Mouse (Mus musculus) hindbrain, embryonic 11.5 days (tissue): Measurements from ENCODE around the gene Lpin2. TPM values are rescaled to one million over a fixed set of nuclear protein-coding genes. Genes with fewer than 3 reads are reported as not detected.
A peak's percentile ranks its signal among the peaks of the same experiment; 100 is the strongest.

Source experiments
- ATAC-seq: fragments of 200-750 bp; cut with Nextera tagmentation; 2 replicates; pipeline ENCODE4 v1.8.0; 2017; ENCODE audit warnings: mild to moderate bottlenecking, moderate TSS enrichment, moderate library complexity; ENCODE audit not compliant: low FRiP score
- DNase-seq: peaks from one replicate; pipeline ENCODE4 v3.0.0-alpha.2; 2015; ENCODE audit warnings: low spot score
- H3K27ac ChIP-seq: fragments of 300-500 bp; sonication (generic); 2 replicates; pipeline ENCODE4 v1.5.1; 2014; ENCODE audit warnings: mild to moderate bottlenecking, low read depth, low read length
- H3K27me3 ChIP-seq: fragments of 300-500 bp; sonication (generic); 2 replicates; pipeline ENCODE4 v1.6.1; 2014; ENCODE audit warnings: mild to moderate bottlenecking, low read length, moderate library complexity, mixed read lengths; ENCODE audit not compliant: control insufficient read depth, insufficient read depth
- H3K36me3 ChIP-seq: fragments of 300-500 bp; sonication (generic); 2 replicates; pipeline ENCODE4 v1.6.1; 2014; ENCODE audit warnings: mild to moderate bottlenecking, low read length, moderate library complexity, mixed read lengths; ENCODE audit not compliant: control insufficient read depth, insufficient read depth
- H3K4me1 ChIP-seq: fragments of 300-500 bp; sonication (generic); replicated peaks from 2 replicates; pipeline ENCODE4 v1.6.1; 2014; ENCODE audit warnings: low read length, mixed read lengths; ENCODE audit not compliant: control insufficient read depth, insufficient read depth
- H3K4me2 ChIP-seq: fragments of 300-500 bp; sonication (generic); replicated peaks from 2 replicates; pipeline ENCODE4 v1.6.1; 2014; ENCODE audit warnings: mild to moderate bottlenecking, low read depth, low read length
- H3K4me3 ChIP-seq: fragments of 300-500 bp; sonication (generic); 2 replicates; pipeline ENCODE4 v1.5.1; 2014; ENCODE audit warnings: low read depth, low read length
- H3K9ac ChIP-seq: fragments of 300-500 bp; sonication (generic); 2 replicates; pipeline ENCODE4 v1.6.1; 2014; ENCODE audit warnings: low read depth, low read length
- H3K9me3 ChIP-seq: fragments of 300-500 bp; sonication (generic); 2 replicates; pipeline ENCODE4 v1.6.1; 2016; ENCODE audit warnings: low read length; ENCODE audit not compliant: control insufficient read depth
- whole genome bisulfite sequencing: fragments of 180-500 bp; shearing (Covaris S2); extraction: QIAGEN DNeasy Blood & Tissue Kit; methylation state at CpG from one replicate; pipeline ENCODE4 v1.1.7; 2014; 5-methylcytosine and 5-hydroxymethylcytosine counted together
- polyA plus RNA-seq: library from polyadenylated mRNA; unstranded; fragments of >200 nt; fragmentation: Nextera tagmentation; extraction: Ambion mirVana; gene quantifications from 2 replicates; pipeline ENCODE4 v1.2.1, GENCODE M21; 2014

Lpin2 gene
- polyA plus RNA-seq, 1 experiment from 2014 or later, result 39.4 TPM

DNA sequence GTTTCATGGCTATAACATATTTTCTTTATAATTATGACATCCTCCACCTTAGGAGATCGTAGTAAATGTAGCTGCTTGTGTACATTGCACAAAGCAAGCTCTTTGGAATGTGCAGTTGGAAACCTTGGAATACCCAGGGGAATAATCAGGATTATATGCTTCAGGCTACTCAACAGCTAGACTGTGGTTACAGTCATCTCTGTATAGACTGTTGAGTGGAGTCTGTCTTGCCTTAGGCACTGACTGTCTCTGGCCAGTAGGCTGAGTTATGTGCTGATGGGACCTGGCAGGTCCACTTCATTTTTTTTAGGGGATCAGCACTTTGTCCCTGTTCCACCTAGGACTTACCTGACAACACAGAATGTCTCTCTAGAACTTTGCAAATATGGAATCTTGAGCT, 31.3 kb downstream of the Lpin2 start:
- H3K9ac ChIP-seq, result no peak overlapping the region
- ATAC-seq, result no peak
- H3K27me3 ChIP-seq, result no peaks in the 10 kb centered on the region
- no peak overlapping the region for H3K4me2 ChIP-seq
- H3K4me1 ChIP-seq, result no peaks in the 10 kb centered on the region
- no peak for DNase-seq
- no peak overlapping the region for H3K4me3 ChIP-seq
- no peak overlapping the region for H3K27ac ChIP-seq
- 88% methylated on average over 1 of the region's 1 CpGs for WGBS
- H3K36me3 ChIP-seq, result no peaks in the 10 kb centered on the region
- no peaks in the 10 kb centered on the region for H3K9me3 ChIP-seq

DNA sequence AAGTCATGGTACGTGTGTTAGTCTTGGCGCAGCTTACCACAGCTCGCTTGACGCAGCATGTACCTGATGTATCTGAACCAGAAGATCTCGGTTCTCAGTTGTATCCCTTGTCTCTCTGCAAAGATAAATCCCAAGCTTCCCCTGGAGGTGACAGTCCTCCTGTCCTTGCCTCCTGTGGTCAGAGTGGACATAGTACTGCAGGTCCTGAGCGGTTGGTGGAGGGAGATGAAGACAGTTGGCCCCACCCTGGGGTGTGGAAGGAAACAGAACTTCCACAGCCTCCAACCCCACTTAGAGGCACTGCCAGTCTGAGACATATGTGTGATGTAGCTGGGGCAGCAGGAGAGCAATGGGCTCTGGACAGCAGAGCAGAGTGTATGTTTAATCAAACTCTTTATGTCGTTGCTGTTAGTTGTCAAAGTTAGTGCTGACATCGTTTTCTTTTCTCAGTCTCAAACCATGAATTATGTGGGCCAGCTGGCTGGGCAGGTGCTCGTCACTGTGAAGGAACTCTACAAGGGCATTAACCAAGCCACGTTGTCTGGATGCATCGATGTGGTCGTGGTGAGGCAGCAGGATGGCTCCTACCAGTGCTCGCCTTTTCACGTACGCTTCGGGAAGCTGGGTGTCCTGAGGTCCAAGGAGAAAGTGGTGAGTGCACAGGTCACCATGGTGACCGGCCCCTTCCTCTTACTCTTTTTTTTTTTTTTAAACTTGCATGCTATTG, 32.3 kb downstream of the Lpin2 start:
- 88% methylated on average over 17 of the region's 17 CpGs for WGBS
- H3K9ac ChIP-seq, result no peak overlapping the region
- ATAC-seq (no peak), DNase-seq (no peak)
- H3K27ac ChIP-seq, result no peak overlapping the region
- H3K4me2 ChIP-seq, result no peak overlapping the region
- no peaks in the 10 kb centered on the region for H3K36me3 ChIP-seq
- H3K4me1 ChIP-seq, result no peaks in the 10 kb centered on the region
- no peak overlapping the region for H3K4me3 ChIP-seq
- H3K27me3 ChIP-seq, result no peaks in the 10 kb centered on the region
- H3K9me3 ChIP-seq, result no peaks in the 10 kb centered on the region

DNA sequence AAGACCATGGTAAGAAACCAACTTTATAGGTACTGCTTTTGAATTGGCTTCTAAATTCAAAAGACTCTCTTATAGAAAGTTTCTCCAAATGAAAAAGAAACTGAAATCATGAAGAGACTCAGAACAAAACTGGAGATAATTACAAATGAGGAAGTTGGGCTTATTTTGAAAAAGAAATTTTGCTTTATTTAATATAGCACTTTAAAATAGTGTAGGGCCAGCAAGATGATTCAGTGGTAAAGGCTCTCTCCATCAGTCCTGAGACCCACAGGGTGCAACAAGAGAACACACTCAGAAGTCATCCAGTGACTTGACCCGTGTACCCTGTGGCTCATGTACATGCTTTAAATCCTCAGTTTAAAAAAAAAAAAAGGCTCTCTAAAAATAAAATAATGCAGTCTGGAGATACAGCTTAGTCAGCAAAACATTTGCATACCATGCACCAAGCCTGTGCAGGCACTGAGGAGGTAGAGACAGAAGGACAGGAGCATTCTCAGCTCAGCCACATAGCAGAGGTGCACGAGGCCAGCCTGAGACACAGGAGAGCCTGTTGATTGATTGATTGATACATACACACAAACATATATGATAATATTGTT, 33.0 kb downstream of the Lpin2 start:
- no peak for ATAC-seq
- H3K4me2 ChIP-seq, result no peak overlapping the region
- no peak overlapping the region for H3K27ac ChIP-seq
- no peak overlapping the region for H3K4me3 ChIP-seq
- H3K4me1 ChIP-seq, result no peaks in the 10 kb centered on the region
- no peak overlapping the region for H3K9ac ChIP-seq
- whole genome bisulfite sequencing, result 77% methylated on average over 2 of the region's 2 CpGs
- DNase-seq, result no peak
- no peaks in the 10 kb centered on the region for H3K27me3 ChIP-seq
- H3K36me3 ChIP-seq, result no peaks in the 10 kb centered on the region
- no peaks in the 10 kb centered on the region for H3K9me3 ChIP-seq

DNA sequence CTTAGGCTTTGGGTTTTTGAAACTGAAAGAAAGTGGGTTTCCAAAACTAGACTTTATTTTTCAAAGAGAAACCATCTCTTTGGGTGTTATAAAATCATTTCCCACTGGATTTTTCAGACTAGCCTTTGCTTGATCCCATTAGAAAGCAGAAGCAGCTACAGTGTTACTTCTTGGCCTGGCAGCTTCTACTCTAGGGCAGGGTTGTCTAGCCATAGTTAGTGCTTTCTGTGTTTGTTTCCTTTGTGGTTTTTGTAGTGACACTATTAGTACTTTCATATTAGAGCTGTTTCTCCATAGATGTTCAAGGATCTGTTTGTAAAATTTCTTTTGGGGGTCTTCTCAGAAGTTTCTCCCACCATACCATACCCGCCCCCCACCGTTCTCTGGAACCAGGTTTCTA, 33.9 kb downstream of the Lpin2 start:
- 94% methylated on average over 2 of the region's 2 CpGs for WGBS
- Histone ChIP-seq H3K9ac (no peak overlapping the region), H3K9me3 (no peaks in the 10 kb centered on the region)

DNA sequence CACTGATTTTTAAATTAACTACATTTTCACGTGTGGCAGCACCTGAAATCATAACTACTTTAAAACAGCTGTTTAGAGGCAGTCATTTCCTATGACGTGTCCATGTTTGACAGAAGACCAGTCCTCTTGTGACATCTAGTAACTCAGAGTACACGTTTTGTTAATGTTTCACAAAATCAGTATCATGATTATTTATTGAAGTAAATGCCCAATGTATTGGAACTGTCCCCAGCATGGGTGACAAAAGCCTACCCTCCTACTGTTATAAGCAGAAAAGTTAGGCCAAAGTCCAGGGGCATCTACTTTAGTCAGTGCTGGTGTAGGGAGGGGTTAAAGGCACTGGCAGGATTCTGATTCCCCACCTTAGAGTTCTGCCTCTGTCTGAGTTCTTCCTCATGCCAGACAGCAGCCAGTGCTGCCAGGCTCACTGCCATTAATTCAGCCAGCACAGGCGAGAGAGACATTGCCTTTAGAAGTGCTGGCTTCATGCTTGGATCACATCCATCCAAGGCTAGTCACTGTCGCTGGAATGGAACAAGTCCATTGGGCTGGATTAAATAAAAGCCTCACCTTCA, 34.8 kb downstream of the Lpin2 start:
- H3K9ac ChIP-seq, result no peak overlapping the region
- ATAC-seq, result no peak
- no peaks in the 10 kb centered on the region for H3K9me3 ChIP-seq
- no peak overlapping the region for H3K4me3 ChIP-seq
- H3K4me2 ChIP-seq, result no peak overlapping the region
- no peak overlapping the region for H3K27ac ChIP-seq
- WGBS, result 90% methylated on average over 5 of the region's 5 CpGs
- H3K27me3 ChIP-seq, result no peaks in the 10 kb centered on the region
- H3K36me3 ChIP-seq, result no peaks in the 10 kb centered on the region
- no peak for DNase-seq
- H3K4me1 ChIP-seq, result no peaks in the 10 kb centered on the region

More for the DNA sequence above, 33.9 kb downstream of the Lpin2 start:
- H3K27ac ChIP-seq, result no peak overlapping the region
- H3K4me2 ChIP-seq, result no peak overlapping the region
- no peaks in the 10 kb centered on the region for H3K36me3 ChIP-seq
- DNase-seq, result no peak
- ATAC-seq, result no peak
- no peaks in the 10 kb centered on the region for H3K27me3 ChIP-seq
- no peaks in the 10 kb centered on the region for H3K4me1 ChIP-seq
- no peak overlapping the region for H3K4me3 ChIP-seq

DNA sequence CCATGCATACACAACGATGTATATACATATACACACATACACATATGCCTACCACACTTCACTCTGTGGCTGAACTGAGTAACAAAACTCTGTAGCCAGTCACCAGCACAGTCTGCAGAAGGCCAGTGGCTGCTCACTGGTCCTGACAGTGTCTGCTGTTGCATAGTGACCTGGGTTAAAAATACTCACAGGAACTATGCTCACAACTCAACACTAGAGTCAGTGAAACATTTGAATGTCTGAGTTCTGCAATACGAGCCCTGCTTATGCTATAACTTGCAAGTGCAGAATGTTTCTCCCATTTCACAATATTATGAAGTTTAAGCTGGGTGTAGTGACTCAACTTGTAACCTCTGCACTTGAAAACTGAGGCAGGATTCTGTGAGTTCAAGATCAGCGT, 39.0 kb downstream of the Lpin2 start:
- no peak for ATAC-seq
- 87% methylated on average over 3 of the region's 3 CpGs for WGBS
- no peak overlapping the region for H3K4me3 ChIP-seq

DNA sequence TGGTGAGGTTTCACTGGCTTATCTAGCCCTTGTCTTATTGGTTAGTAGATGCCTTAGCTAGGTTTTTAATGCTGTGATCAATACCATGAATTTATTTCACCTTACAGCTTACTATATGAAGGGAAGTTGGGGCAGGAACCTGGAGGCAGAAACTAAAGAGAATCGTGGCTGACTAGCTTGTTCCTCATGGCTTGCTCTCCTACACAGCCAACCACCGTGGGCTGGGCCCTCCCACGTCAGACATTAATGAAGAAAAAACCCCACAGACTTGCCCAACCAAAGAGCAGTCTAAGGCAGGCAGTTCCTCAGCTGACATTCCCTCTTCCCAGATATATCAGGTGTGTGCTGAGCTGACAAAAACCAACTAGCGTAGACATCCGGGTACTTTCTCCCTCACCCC, 41.3 kb downstream of the Lpin2 start:
- H3K4me1 ChIP-seq, result no peaks in the 10 kb centered on the region
- no peaks in the 10 kb centered on the region for H3K36me3 ChIP-seq
- no peak overlapping the region for H3K4me2 ChIP-seq
- no peaks in the 10 kb centered on the region for H3K27me3 ChIP-seq
- ATAC-seq (no peak), DNase-seq (no peak)
- H3K9ac ChIP-seq, result no peak overlapping the region
- 90% methylated on average over 5 of the region's 5 CpGs for WGBS
- no peaks in the 10 kb centered on the region for H3K9me3 ChIP-seq
- H3K27ac ChIP-seq, result no peak overlapping the region
- no peak overlapping the region for H3K4me3 ChIP-seq

More for the DNA sequence above, 39.0 kb downstream of the Lpin2 start:
- no peaks in the 10 kb centered on the region for H3K36me3 ChIP-seq
- no peaks in the 10 kb centered on the region for H3K9me3 ChIP-seq
- H3K4me1 ChIP-seq, result no peaks in the 10 kb centered on the region
- no peak for DNase-seq
- H3K9ac ChIP-seq, result no peak overlapping the region
- H3K27me3 ChIP-seq, result no peaks in the 10 kb centered on the region
- H3K27ac ChIP-seq, result no peak overlapping the region
- H3K4me2 ChIP-seq, result no peak overlapping the region

DNA sequence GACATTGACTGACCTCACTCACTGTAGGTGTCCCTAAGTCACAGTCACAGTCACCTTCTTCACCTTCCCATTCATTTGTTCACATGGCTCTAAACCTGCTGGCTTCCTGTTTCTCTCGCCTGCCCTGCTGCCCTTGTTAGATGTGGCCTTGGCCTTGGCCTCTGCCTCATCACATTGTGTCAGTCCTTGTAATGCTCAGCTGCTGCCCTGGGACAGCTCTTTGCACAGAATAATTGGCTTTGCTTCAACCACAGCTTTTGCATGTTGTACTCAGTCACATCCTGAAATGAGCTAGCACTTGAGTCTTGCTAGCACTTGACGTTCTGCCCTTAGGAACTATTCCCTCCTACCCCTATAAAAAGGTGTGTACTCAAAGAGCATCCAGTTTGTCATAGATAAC, 42.2 kb downstream of the Lpin2 start:
- Histone ChIP-seq H3K9ac (no peak overlapping the region), H3K27me3 (no peaks in the 10 kb centered on the region), H3K36me3 (no peaks in the 10 kb centered on the region), H3K4me2 (no peak overlapping the region), H3K27ac (no peak overlapping the region), H3K9me3 (no peaks in the 10 kb centered on the region), H3K4me1 (no peaks in the 10 kb centered on the region), H3K4me3 (no peak overlapping the region)
- no peak for ATAC-seq
- WGBS, result 75% methylated on average over 2 of the region's 2 CpGs
- no peak for DNase-seq

DNA sequence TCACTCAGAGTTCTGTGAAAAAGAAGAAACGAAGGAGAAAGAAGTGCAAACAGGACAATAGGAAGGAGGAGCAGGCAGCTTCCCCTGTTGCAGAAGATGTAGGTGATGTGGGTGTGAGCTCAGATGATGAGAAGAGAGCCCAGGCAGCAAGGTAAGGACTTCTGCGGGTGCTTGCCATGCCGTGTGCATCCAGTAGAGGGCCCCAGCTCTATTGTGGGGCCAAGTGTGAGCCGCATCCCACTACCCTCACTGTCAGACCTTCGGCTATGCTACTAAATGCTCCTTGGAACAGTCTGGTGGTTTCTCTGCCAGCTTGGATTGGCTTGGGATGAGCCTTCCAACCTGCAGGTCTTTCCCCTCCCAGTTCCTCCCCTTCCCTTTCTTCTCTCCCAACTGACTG, 42.7 kb downstream of the Lpin2 start:
- ATAC-seq (no peak), DNase-seq (peak; percentile 59)
- H3K9me3 ChIP-seq, result no peaks in the 10 kb centered on the region
- no peaks in the 10 kb centered on the region for H3K4me1 ChIP-seq
- H3K4me2 ChIP-seq, result no peak overlapping the region
- no peaks in the 10 kb centered on the region for H3K36me3 ChIP-seq
- no peak overlapping the region for H3K4me3 ChIP-seq
- H3K9ac ChIP-seq, result no peak overlapping the region
- H3K27ac ChIP-seq, result no peak overlapping the region
- 39% methylated on average over 5 of the region's 5 CpGs for WGBS
- no peaks in the 10 kb centered on the region for H3K27me3 ChIP-seq
